Comparison of ENCODE assay signal across 8 mouse cellular contexts in genomic region chr11:59810480-59811158, GRCm38 (mm10). TPM values are rescaled to one million over a fixed set of nuclear protein-coding genes. Genes with fewer than 3 reads are reported as not detected.
A peak's percentile ranks its signal among the peaks of the same experiment; 100 is the strongest.
DNase-seq lines count a peak whose midpoint lies in the region; ATAC-seq lines count a peak whose summit lies in the region.

No protein-coding gene starts in this region.

- peak; percentile 34 for DNase-seq in layer of hippocampus, adult 9-11 months
- DNase-seq in layer of hippocampus, adult 18-20 months (ENCODE audit: low spot score in 2 of 2) = no peak
- DNase-seq in c-Kit-positive CD71-positive TER-119-positive erythroid progenitor cells, embryonic 14.5 days (ENCODE audit: low spot score) = peak; percentile 17
- peak; percentile 37 for DNase-seq in induced T-regulatory cell, adult 2 months (ENCODE audit: low read depth)
- DNase-seq in gastrocnemius, postnatal 25 days = no peak
- DNase-seq in gastrocnemius, adult 18-20 months (ENCODE audit: low spot score) = no peak
- DNase-seq in right cerebral cortex, postnatal 14 days = no peak

- 71% methylated on average over 14 of the region's 14 CpGs for WGBS in neural tube, embryonic 12.5 days

- H3K27ac ChIP-seq in neural tube, embryonic 12.5 days = 0 out of 2 replicates have a peak overlapping the region, but pooled peaks have one; percentile 88

- H3K27me3 ChIP-seq in neural tube, embryonic 12.5 days (replicated peaks) = no peaks in the 10 kb centered on the region

- peak overlapping the region; percentile 63 for H3K4me3 ChIP-seq in neural tube, embryonic 12.5 days

- ATAC-seq in neural tube, embryonic 12.5 days (ENCODE audit: low FRiP score, low read depth) = no peak

- 0 out of 2 replicates have a peak overlapping the region, but pooled peaks have one; percentile 84 for H3K9ac ChIP-seq in neural tube, embryonic 12.5 days

- H3K36me3 ChIP-seq in neural tube, embryonic 12.5 days = peaks cover 24% of the 10 kb centered on the region

- H3K4me1 ChIP-seq in neural tube, embryonic 12.5 days = peaks cover 10% of the 10 kb centered on the region

- no peaks in the 10 kb centered on the region for H3K9me3 ChIP-seq in neural tube, embryonic 12.5 days

- peak overlapping the region; percentile 85 for H3K4me2 ChIP-seq in neural tube, embryonic 12.5 days (replicated peaks)

RNA-seq across cellular contexts. Expression of gene Flcn, which starts 0.8 kb away (rescaled TPM):
- total RNA-seq in layer of hippocampus, adult 18-20 months (2021) = 10 to 100 TPM; 51.5 to 51.8 TPM
- polyA plus RNA-seq in neural tube, embryonic 12.5 days (2016; fragmentation: Nextera tagmentation; extraction: Ambion mirVana) = 33.3 and 34.4 TPM in 2 replicates
- total RNA-seq in gastrocnemius, postnatal 25 days (2021) = 10 to 100 TPM; 30.8 to 46.1 TPM
- total RNA-seq in gastrocnemius, adult 18-20 months (2021) = 10 to 100 TPM; 40.9 to 53.0 TPM

RNA-seq across cellular contexts. Expression of gene Pld6, which starts 23.2 kb away (rescaled TPM):
- under 1 TPM; 0.35 to 0.61 TPM for total RNA-seq in layer of hippocampus, adult 18-20 months (2021)
- polyA plus RNA-seq in neural tube, embryonic 12.5 days (2016; fragmentation: Nextera tagmentation; extraction: Ambion mirVana) = 1.0 and 1.7 TPM in 2 replicates
- total RNA-seq in gastrocnemius, postnatal 25 days (2021) = not detected
- total RNA-seq in gastrocnemius, adult 18-20 months (2021) = not detected

RNA-seq across cellular contexts. Expression of gene Nt5m, which starts 28.6 kb away (rescaled TPM):
- total RNA-seq in layer of hippocampus, adult 18-20 months (2021) = 10 to 100 TPM; 55.6 to 56.0 TPM
- 52.3 and 53.8 TPM in 2 replicates for polyA plus RNA-seq in neural tube, embryonic 12.5 days (2016; fragmentation: Nextera tagmentation; extraction: Ambion mirVana)
- 10 to 100 TPM; 18.0 to 24.5 TPM for total RNA-seq in gastrocnemius, postnatal 25 days (2021)
- 10 to 100 TPM; 18.9 to 19.3 TPM for total RNA-seq in gastrocnemius, adult 18-20 months (2021)

RNA-seq across cellular contexts. Expression of gene Cops3, which starts 29.0 kb away (rescaled TPM):
- total RNA-seq in layer of hippocampus, adult 18-20 months (2021) = 10 to 100 TPM; 72.0 to 73.3 TPM
- polyA plus RNA-seq in neural tube, embryonic 12.5 days (2016; fragmentation: Nextera tagmentation; extraction: Ambion mirVana) = 209 and 214 TPM in 2 replicates
- 10 to 100 TPM; 76.2 TPM for total RNA-seq in gastrocnemius, postnatal 25 days (2021)
- 10 to 100 TPM; 85.3 to 89.1 TPM for total RNA-seq in gastrocnemius, adult 18-20 months (2021)

Comparison
In these comparisons a context has a peak if more than half of its experiments do, and no peak if none do; other contexts are left out.
1. DNase-seq: peak in layer of hippocampus, adult 9-11 months (single experiment), c-Kit-positive CD71-positive TER-119-positive erythroid progenitor cells, embryonic 14.5 days (single experiment) and induced T-regulatory cell, adult 2 months (single experiment); none in layer of hippocampus, adult 18-20 months (0 of 2), gastrocnemius, postnatal 25 days (single experiment), gastrocnemius, adult 18-20 months (single experiment) and right cerebral cortex, postnatal 14 days (single experiment).